Mouse (Mus musculus) fibroblast of lung, adult 2 months (primary cell): ENCODE results near the gene Tmem116.

Experiments used
- DNase-seq: peaks from one replicate; pipeline ENCODE4 v3.0.0-alpha.2; 2011; ENCODE audit warnings: low read depth

The Tmem116 gene

DNA sequence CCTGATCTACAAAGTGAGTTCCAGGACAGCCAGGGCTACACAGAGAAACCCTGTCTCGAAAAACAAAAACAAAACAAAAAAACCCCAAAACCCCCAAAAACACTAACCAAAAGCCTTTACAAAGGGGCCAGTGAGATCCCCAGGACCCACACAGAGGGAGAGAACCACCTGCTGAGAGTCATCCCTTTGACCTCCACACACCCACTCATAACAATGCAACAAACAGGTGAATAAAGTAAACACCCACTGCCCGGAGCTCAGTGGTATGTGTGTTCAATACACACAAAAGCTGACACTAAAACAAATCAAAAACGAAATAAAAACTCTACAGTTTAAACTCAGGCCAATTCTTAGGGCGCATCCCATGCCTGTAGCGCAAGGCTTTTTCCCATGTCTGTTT lies 88.4 kb downstream of the Tmem116 start:
- DNase-seq = no peak

DNA sequence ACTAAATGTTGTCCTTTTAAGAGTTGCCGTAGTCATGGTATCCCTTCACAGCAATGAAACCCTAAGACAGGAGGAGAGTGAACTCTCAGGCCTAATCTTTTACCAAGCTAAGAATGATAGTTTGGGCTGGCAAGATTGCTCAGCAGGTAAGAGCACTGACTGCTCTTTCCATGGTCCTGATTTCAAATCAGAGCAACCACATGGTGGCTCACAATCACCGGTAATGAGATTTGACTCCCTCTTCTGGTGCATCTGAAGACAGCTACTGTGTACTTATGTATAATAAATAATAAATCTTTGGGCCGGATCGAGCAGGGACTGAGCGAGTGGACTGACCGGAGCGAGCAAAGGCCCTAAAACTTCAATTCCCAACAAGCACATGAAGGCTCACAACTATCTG lies 89.5 kb downstream of the Tmem116 start:
- no peak for DNase-seq

- no peak for DNase-seq
Measured at GRCm38 (mm10) chr5:121543370-121543769, 91.7 kb downstream of the Tmem116 start.

GRCm38 (mm10) chr5:121544910-121545792 lies 93.5 kb downstream of the Tmem116 start, which contains the start of the genes Adam1a and Gm42878:
TSS of gene Adam1a (minus strand) at chr5:121545482.
TSS of gene Gm42878 (minus strand) at chr5:121545482.
- no peak for DNase-seq

DNA sequence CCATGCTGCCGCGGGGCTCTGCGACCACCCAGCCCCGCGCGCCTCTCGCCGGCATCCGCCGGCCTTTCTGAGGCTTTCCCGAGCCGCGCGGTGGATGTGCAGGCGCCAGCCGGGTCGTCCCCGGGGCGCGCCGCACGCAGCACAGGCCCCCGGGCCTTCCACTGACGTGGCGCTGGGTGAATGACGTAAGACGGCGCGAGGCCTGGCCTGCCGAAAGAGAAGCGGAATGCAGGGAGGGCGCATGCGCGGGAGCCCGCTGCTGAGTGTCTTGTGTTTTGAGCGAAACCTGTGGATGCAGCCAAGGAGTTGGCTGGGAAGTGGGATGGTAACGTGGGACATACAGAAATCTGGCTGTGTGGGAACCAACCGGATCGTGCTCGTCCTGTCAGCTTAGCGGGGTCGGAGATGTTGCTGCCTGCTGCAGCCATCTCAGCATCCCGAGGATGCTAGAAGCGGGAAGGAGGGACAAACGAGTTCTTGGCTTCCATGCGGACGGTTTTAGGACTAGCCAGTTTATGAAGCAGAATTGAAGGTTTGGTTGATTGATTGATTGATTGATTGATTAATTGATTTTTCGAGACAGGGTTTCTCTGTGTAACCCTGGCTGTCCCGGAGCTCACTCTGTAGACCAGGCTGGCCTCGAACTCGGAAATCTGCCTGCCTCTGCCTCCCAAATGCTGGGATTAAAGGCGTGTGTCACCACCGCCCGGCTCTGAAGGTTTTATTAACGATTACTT lies 94.3 kb downstream of the Tmem116 start, which contains the start of gene Mapkapk5:
Gene Mapkapk5, minus strand, starts transcription at position 113 of the 737 bp plus-strand sequence.
- peak; percentile 79 for DNase-seq

GRCm38 (mm10) chr5:121546530-121546895 lies 94.8 kb downstream of the Tmem116 start:
- DNase-seq = no peak

DNA sequence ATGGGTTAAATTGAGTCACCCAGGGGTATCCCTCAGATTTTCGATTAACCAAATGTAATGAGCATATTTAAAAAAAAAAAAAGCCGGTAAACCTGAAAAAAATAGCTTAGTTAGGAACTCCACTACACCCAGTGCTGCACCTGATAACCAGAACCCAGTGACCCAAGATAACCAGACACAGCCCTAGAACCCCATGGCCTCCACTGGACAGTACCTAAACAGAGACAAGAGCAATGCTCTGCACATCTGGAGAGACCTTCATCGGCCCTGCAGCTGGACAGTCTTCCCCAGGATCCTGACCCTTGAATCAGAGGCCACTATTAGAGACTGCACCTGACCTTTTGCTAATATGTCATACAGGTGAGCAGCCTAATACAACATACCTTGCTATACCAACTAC lies 95.4 kb downstream of the Tmem116 start:
- DNase-seq = no peak

GRCm38 (mm10) chr5:121549196-121549595 lies 97.5 kb downstream of the Tmem116 start:
- DNase-seq = no peak

DNA sequence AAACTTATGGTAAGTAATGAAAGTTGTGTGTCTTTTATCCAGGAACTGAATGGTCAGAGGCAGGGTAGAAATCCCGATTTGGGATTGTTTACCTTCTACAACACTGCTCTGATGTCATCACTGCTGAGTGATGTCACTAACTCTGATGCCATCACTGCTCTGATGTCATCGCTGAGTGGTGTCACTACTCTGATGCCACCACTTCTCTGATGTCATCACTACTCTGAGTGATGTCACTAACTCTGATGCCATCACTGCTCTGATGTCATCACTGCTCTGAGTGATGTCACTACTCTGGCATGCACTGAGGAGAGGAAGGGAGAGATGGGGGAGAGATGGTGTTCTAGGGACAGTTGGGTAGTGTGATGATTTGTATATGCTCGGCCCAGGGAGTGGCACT lies 110.7 kb downstream of the Tmem116 start:
- DNase-seq = no peak

GRCm38 (mm10) chr5:121564468-121564895 lies 112.8 kb downstream of the Tmem116 start:
- DNase-seq = peak; percentile 73

DNA sequence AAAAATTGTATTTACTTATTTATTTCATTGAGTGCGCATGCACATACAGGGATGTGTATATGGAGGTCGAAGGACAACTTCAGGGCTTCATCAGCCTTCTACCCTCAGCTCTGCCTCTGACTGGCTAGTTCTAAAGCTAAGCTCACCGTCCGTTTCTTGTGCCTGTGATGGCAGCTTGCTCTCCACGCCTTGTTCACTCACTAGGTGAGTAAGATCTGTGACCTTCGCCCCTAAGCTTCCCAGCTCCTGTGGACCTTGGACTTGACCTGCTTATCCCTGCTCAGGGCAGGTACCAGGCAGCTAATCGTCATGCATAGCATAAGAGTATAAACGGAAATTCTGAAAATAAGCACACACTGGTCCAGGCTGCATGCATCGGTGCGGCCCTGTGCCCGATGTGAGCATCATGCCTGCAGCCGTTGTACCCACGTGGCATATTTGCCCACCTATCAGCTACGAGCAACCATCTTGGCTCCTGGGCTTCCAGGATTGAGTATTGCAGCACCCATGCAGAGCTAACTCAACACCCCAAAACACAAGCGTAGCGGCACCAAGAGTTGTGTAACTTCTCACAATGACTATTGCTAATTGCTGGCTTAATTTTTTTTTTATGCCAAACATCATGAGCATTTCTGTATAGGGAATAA lies 114.5 kb downstream of the Tmem116 start:
- no peak for DNase-seq

DNA sequence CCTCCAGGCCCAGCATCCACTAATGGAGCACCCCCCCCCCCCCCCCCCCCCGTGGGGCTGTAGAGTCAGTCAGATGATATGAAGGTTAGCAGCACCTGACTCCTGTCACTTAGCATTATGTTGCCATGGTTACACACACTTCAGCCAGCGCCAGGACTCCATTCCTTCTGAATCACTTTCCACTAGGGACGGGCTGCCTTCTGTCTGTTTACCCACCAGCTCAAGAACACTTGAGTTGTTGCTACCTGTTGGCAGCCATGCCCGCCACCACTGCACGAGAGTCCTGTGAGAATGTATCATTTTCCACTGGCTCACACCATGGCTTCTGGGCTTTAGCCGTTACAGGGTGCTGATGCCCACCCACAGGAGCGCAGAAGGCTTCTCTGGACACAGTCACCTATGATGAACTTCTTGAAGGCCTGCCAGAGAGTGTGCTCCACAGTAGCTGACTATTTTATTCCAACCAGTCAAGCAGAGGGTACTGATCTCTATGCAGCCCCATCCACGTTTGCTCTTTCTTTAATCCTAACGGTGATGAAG lies 118.3 kb downstream of the Tmem116 start:
- no peak for DNase-seq

GRCm38 (mm10) chr5:121570787-121571186 lies 119.1 kb downstream of the Tmem116 start:
- DNase-seq = no peak
